Mouse (Mus musculus): Measurements from ENCODE around the gene Erich3. TPM values are rescaled to one million over a fixed set of nuclear protein-coding genes. Genes with fewer than 3 reads are reported as not detected.

Gene Erich3
- total and polyA plus RNA-seq, 3 experiments = 0.42 to 2.3 (median 1.9) TPM

DNA sequence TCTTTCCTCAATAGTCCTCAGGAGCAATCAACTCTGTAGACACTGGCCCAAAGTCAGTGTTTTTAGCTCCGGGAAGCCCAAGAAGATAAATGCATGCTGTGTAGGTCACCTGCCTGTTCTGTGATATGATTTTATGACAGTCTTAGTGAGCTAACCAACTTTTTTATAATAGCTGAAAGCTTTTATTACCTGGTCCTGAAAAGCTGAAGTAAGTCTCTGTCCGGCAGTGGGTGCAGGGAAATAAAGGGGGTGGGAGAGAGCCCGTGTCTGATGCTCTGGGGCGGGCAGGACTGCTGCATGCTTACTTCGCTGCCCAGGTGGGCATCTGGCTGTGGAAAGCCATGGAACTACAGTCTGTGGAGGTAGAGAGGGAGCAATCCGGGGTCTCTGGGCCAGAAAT is 6.9 kb downstream of the Erich3 start:
- dilution Hi-C loops (cut with MboI; ENCODE audit: extremely low pct_ligation_motif_present, extremely low pct_unique_long_range_greater_than_20kb, low sequenced_read_pairs) = no loop called here
- no peak for DNase-seq (ENCODE audit: extremely low read depth)
- H3K4me3 ChIP-seq (replicated peaks in 1 of 3; ENCODE audit: low read depth in 2 of 3, low read length in 2 of 3, poor library complexity in 1 of 3) = no peak overlapping the region
- no peaks in the 10 kb centered on the region for H3K36me3 ChIP-seq (replicated peaks in 1 of 2; ENCODE audit: control insufficient read depth in 1 of 2, insufficient read depth in 1 of 2, low read length in 1 of 2)
- no peak overlapping the region for H3K4me2 ChIP-seq (ENCODE audit: insufficient read depth, low read depth, poor library complexity, severe bottlenecking)
- no peak overlapping the region for H3K27ac ChIP-seq (ENCODE audit: insufficient read depth, low read depth)
- no peaks in the 10 kb centered on the region for H3K9me3 ChIP-seq (replicated peaks; ENCODE audit: low read length)
- peaks cover 0 to 26% of the 10 kb centered on the region in 2 experiments; a peak in 2 of 4 replicates for H3K4me1 ChIP-seq (ENCODE audit: control insufficient read depth in 1 of 2, insufficient read depth in 2 of 2)
- TF ChIP-seq USF2 (conservative IDR thresholded peaks at IDR 0.05; ENCODE audit: low read depth, low read length) (no peak), MYC (IDR thresholded peaks at IDR 0.05; ENCODE audit: low read depth, low read length) (no peak), IRF4 (IDR thresholded peaks at IDR 0.05; ENCODE audit: low read depth, low read length) (no peak), TCF12 (IDR thresholded peaks at IDR 0.05; ENCODE audit: low read depth, low read length) (no peak), CHD2 (IDR thresholded peaks at IDR 0.05; ENCODE audit: low read length) (no peak), POLR2A (IDR thresholded peaks at IDR 0.05; ENCODE audit: low read depth, low read length) (no peak), UBTF (IDR thresholded peaks at IDR 0.05; ENCODE audit: low read depth, low read length) (no peak), MEF2A (IDR thresholded peaks at IDR 0.05; ENCODE audit: borderline replicate concordance, low read depth, low read length) (no peak), KAT2A (IDR thresholded peaks at IDR 0.05; ENCODE audit: insufficient replicate concordance, low read length) (no peak)
- no peak overlapping the region for H3K9ac ChIP-seq (ENCODE audit: insufficient read depth, low read depth)
- no peaks in the 10 kb centered on the region for H3K79me2 ChIP-seq (replicated peaks; ENCODE audit: control insufficient read depth, extremely low read depth, insufficient read depth, poor library complexity, severe bottlenecking)
- peaks cover 3% of the 10 kb centered on the region for H3K27me3 ChIP-seq (replicated peaks)
- in situ Hi-C loops (cut with MboI; ENCODE audit: low pct_ligation_motif_present, low pct_unique_long_range_greater_than_20kb, low sequenced_read_pairs) = loop anchor here (25.0 kb wide), 2 partner anchors 217 to 567 kb away; no protein-coding TSS in a partner anchor

GRCm38 (mm10) chr3:154671013-154671412 is 7.4 kb downstream of the Erich3 start:
- Histone ChIP-seq H3K36me3 (replicated peaks in 1 of 2; ENCODE audit: control insufficient read depth in 1 of 2, insufficient read depth in 1 of 2, low read length in 1 of 2) (no peaks in the 10 kb centered on the region), H3K4me2 (ENCODE audit: insufficient read depth, low read depth, poor library complexity, severe bottlenecking) (no peak overlapping the region), H3K27ac (ENCODE audit: insufficient read depth, low read depth) (no peak overlapping the region), H3K9me3 (replicated peaks; ENCODE audit: low read length) (no peaks in the 10 kb centered on the region), H3K4me3 (replicated peaks in 1 of 3; ENCODE audit: low read depth in 2 of 3, low read length in 2 of 3, poor library complexity in 1 of 3) (no peak overlapping the region), H3K27me3 (replicated peaks) (no peaks in the 10 kb centered on the region), H3K9ac (ENCODE audit: insufficient read depth, low read depth) (no peak overlapping the region), H3K79me2 (replicated peaks; ENCODE audit: control insufficient read depth, extremely low read depth, insufficient read depth, poor library complexity, severe bottlenecking) (no peaks in the 10 kb centered on the region), H3K4me1 (ENCODE audit: control insufficient read depth in 1 of 2, insufficient read depth in 2 of 2) (peaks cover 0 to 26% of the 10 kb centered on the region in 2 experiments; a peak in 2 of 4 replicates)
- dilution Hi-C loops (cut with MboI; ENCODE audit: extremely low pct_ligation_motif_present, extremely low pct_unique_long_range_greater_than_20kb, low sequenced_read_pairs) = no loop called here
- TF ChIP-seq ELF1 (IDR thresholded peaks at IDR 0.05; ENCODE audit: low read depth, low read length) (no peak), RCOR1 (conservative IDR thresholded peaks at IDR 0.05; ENCODE audit: low read depth, low read length) (no peak), ZMIZ1 (IDR thresholded peaks at IDR 0.05; ENCODE audit: low read depth, low read length) (no peak), PAX5 (IDR thresholded peaks at IDR 0.05; ENCODE audit: low read length) (no peak)
- DNase-seq (ENCODE audit: extremely low read depth) = no peak
- in situ Hi-C loops (cut with MboI; ENCODE audit: low pct_ligation_motif_present, low pct_unique_long_range_greater_than_20kb, low sequenced_read_pairs) = loop anchor here (25.0 kb wide), 2 partner anchors 216 to 566 kb away; no protein-coding TSS in a partner anchor

DNA sequence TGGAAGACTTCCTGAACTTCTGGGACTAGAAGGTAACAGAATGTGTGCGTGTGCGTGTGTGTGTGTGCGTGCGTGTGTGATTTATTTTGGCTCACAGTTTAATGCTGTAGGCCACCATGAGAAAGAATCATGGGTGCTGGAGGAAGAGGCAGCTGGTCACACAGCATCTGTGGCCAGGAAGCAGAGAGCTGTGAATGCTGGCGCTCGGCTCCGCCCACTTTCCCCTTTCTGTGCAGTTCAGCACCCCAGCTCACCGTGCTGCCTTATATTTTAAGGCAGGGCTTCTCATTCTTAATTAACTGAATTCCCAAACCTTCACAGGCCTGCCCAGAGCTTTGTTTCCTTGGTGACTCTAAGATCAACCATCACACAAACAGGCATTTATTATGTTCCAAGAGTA is 9.7 kb downstream of the Erich3 start:
- in situ Hi-C loops (cut with MboI; ENCODE audit: low pct_ligation_motif_present, low pct_unique_long_range_greater_than_20kb, low sequenced_read_pairs) (loop anchor here (25.0 kb wide), 2 partner anchors 214 to 564 kb away; no protein-coding TSS in a partner anchor), dilution Hi-C loops (cut with MboI; ENCODE audit: extremely low pct_ligation_motif_present, extremely low pct_unique_long_range_greater_than_20kb, low sequenced_read_pairs) (no loop called here)
- Histone ChIP-seq H3K27me3 (replicated peaks) (peaks cover 2% of the 10 kb centered on the region), H3K27ac (ENCODE audit: insufficient read depth, low read depth) (no peak overlapping the region), H3K36me3 (replicated peaks in 1 of 2; ENCODE audit: control insufficient read depth in 1 of 2, insufficient read depth in 1 of 2, low read length in 1 of 2) (no peaks in the 10 kb centered on the region), H3K9ac (ENCODE audit: insufficient read depth, low read depth) (no peak overlapping the region), H3K9me3 (replicated peaks; ENCODE audit: low read length) (no peaks in the 10 kb centered on the region), H3K79me2 (replicated peaks; ENCODE audit: control insufficient read depth, extremely low read depth, insufficient read depth, poor library complexity, severe bottlenecking) (no peaks in the 10 kb centered on the region), H3K4me1 (ENCODE audit: control insufficient read depth in 1 of 2, insufficient read depth in 2 of 2) (peaks cover 0 to 13% of the 10 kb centered on the region in 2 experiments; a peak in 2 of 4 replicates), H3K4me2 (ENCODE audit: insufficient read depth, low read depth, poor library complexity, severe bottlenecking) (no peak overlapping the region), H3K4me3 (replicated peaks in 1 of 3; ENCODE audit: low read depth in 2 of 3, low read length in 2 of 3, poor library complexity in 1 of 3) (no peak overlapping the region)
- TF ChIP-seq JUN (IDR thresholded peaks at IDR 0.05; ENCODE audit: insufficient read depth, low read depth, low read length) = no peak
- no peak for TF ChIP-seq CHD2 (IDR thresholded peaks at IDR 0.05; ENCODE audit: low read length)
- 0 out of 2 replicates have a peak, but pooled peaks have one; percentile 4 for TF ChIP-seq ELF1 (IDR thresholded peaks at IDR 0.05; ENCODE audit: low read depth, low read length)
- TF ChIP-seq MEF2A (IDR thresholded peaks at IDR 0.05; ENCODE audit: borderline replicate concordance, low read depth, low read length) = no peak
- no peak for TF ChIP-seq MYC (IDR thresholded peaks at IDR 0.05; ENCODE audit: low read depth, low read length)
- TF ChIP-seq POLR2A (IDR thresholded peaks at IDR 0.05; ENCODE audit: low read depth, low read length) = no peak
- TF ChIP-seq RCOR1 (conservative IDR thresholded peaks at IDR 0.05; ENCODE audit: low read depth, low read length) = no peak
- TF ChIP-seq MXI1 (IDR thresholded peaks at IDR 0.05; ENCODE audit: low read depth, low read length) = no peak
- DNase-seq (ENCODE audit: extremely low read depth) = peak; percentile 59

All from CH12.LX (cell line).